Mouse (Mus musculus) stomach, embryonic 14.5 days (tissue): ENCODE results near the gene Evx2. TPM values are rescaled to one million over a fixed set of nuclear protein-coding genes. Genes with fewer than 3 reads are reported as not detected.

Source experiments
- ATAC-seq: fragments of 200-750 bp; cut with Nextera tagmentation; 2 replicates; pipeline ENCODE4 v1.8.0; 2017; ENCODE audit warnings: low read depth, moderate TSS enrichment; ENCODE audit not compliant: insufficient number of reproducible peaks, insufficient read depth, low FRiP score
- H3K27ac ChIP-seq: fragments of 300-500 bp; sonication (generic); 2 replicates; pipeline ENCODE4 v1.5.1; 2014; ENCODE audit warnings: mild to moderate bottlenecking, low read length, moderate library complexity, mixed read lengths
- H3K27me3 ChIP-seq: fragments of 300-500 bp; sonication (generic); 2 replicates; pipeline ENCODE4 v1.6.1; 2014; ENCODE audit warnings: low read length, control low read depth, mixed read lengths; ENCODE audit not compliant: control insufficient read depth, insufficient read depth
- H3K36me3 ChIP-seq: fragments of 300-500 bp; sonication (generic); 2 replicates; pipeline ENCODE4 v1.6.1; 2014; ENCODE audit warnings: mild to moderate bottlenecking, control low read depth, low read length, moderate library complexity, mixed read lengths; ENCODE audit not compliant: control insufficient read depth, insufficient read depth
- H3K4me1 ChIP-seq: fragments of 300-500 bp; sonication (generic); 2 replicates; pipeline ENCODE4 v1.6.1; 2014; ENCODE audit warnings: low read length, control low read depth, mixed read lengths; ENCODE audit not compliant: control insufficient read depth, insufficient read depth
- H3K4me2 ChIP-seq: fragments of 300-500 bp; sonication (generic); replicated peaks from 2 replicates; pipeline ENCODE4 v1.6.1; 2014; ENCODE audit warnings: low read depth, low read length, control low read depth
- H3K4me3 ChIP-seq: fragments of 300-500 bp; sonication (generic); 2 replicates; pipeline ENCODE4 v1.5.1; 2014; ENCODE audit warnings: low read depth, low read length, control low read depth
- H3K9ac ChIP-seq: fragments of 300-500 bp; sonication (generic); replicated peaks from 2 replicates; pipeline ENCODE4 v1.6.1; 2014; ENCODE audit warnings: low read depth, mild to moderate bottlenecking, control low read depth, low read length, moderate library complexity, mixed read lengths
- H3K9me3 ChIP-seq: fragments of 300-500 bp; sonication (generic); 2 replicates; pipeline ENCODE4 v1.6.1; 2016; ENCODE audit warnings: low read depth, low read length, control low read depth; ENCODE audit not compliant: control insufficient read depth
- WGBS: fragments of 180-500 bp; shearing (Covaris S2); extraction: QIAGEN DNeasy Blood & Tissue Kit; methylation state at CpG from one replicate; pipeline ENCODE4 v1.1.7; 2014; 5-methylcytosine and 5-hydroxymethylcytosine counted together
- polyA plus RNA-seq: library from polyadenylated mRNA; unstranded; fragments of >200 nt; fragmentation: Nextera tagmentation; extraction: Ambion mirVana; gene quantifications from 2 replicates; pipeline ENCODE4 v1.2.1, GENCODE M21; 2014

Evx2 gene
- polyA plus RNA-seq, 1 experiment from 2014 or later = not detected

- Histone ChIP-seq H3K36me3 (no peaks in the 10 kb centered on the region), H3K9ac (no peak within 1 kb of the TSS), H3K4me1 (no peaks in the 10 kb centered on the region), H3K9me3 (no peaks in the 10 kb centered on the region), H3K27ac (no peak within 1 kb of the TSS), H3K4me2 (no peak within 1 kb of the TSS), H3K27me3 (peaks cover 80% of the 10 kb centered on the region), H3K4me3 (no peak within 1 kb of the TSS)
- ATAC-seq = peak; percentile 49; the same call in 1 of the 2 replicates
- under 1% methylated on average over 56 of the region's 56 CpGs for WGBS
Measured at GRCm38 (mm10) chr2:74691022-74691951, 31.9 kb upstream of the Evx2 start, which contains the start of gene Hoxd10. Gene Hoxd10, plus strand, starts transcription at chr2:74691924.

GRCm38 (mm10) chr2:74690338-74690716 is 31.0 kb upstream of the Evx2 start:
- WGBS = 8% methylated on average over 8 of the region's 8 CpGs
- H3K9ac ChIP-seq = no peak overlapping the region
- no peaks in the 10 kb centered on the region for H3K9me3 ChIP-seq
- H3K4me3 ChIP-seq = no peak overlapping the region
- H3K27me3 ChIP-seq = peaks cover 78% of the 10 kb centered on the region
- no peaks in the 10 kb centered on the region for H3K4me1 ChIP-seq
- ATAC-seq = no peak
- H3K27ac ChIP-seq = no peak overlapping the region
- H3K36me3 ChIP-seq = no peaks in the 10 kb centered on the region
- H3K4me2 ChIP-seq = no peak overlapping the region

- no peak overlapping the region for H3K4me3 ChIP-seq
- H3K36me3 ChIP-seq = no peaks in the 10 kb centered on the region
- H3K27ac ChIP-seq = no peak overlapping the region
- no peak for ATAC-seq
- H3K4me1 ChIP-seq = no peaks in the 10 kb centered on the region
- peaks cover 78% of the 10 kb centered on the region for H3K27me3 ChIP-seq
- H3K4me2 ChIP-seq = no peak overlapping the region
- no peak overlapping the region for H3K9ac ChIP-seq
- no peaks in the 10 kb centered on the region for H3K9me3 ChIP-seq
- under 1% methylated on average over 24 of the region's 24 CpGs for WGBS
Measured at GRCm38 (mm10) chr2:74689574-74690337, 30.4 kb upstream of the Evx2 start.

GRCm38 (mm10) chr2:74688795-74689573 is 29.6 kb upstream of the Evx2 start:
- Histone ChIP-seq H3K4me3 (no peak overlapping the region), H3K9ac (no peak overlapping the region), H3K4me2 (no peak overlapping the region), H3K36me3 (no peaks in the 10 kb centered on the region), H3K9me3 (no peaks in the 10 kb centered on the region), H3K4me1 (no peaks in the 10 kb centered on the region), H3K27me3 (peaks cover 74% of the 10 kb centered on the region), H3K27ac (no peak overlapping the region)
- no peak for ATAC-seq
- WGBS = 3% methylated on average over 12 of the region's 12 CpGs

GRCm38 (mm10) chr2:74687698-74688555 is 28.6 kb upstream of the Evx2 start:
- 1% methylated on average over 31 of the region's 31 CpGs for WGBS
- no peaks in the 10 kb centered on the region for H3K9me3 ChIP-seq
- no peak overlapping the region for H3K9ac ChIP-seq
- no peaks in the 10 kb centered on the region for H3K36me3 ChIP-seq
- H3K4me3 ChIP-seq = no peak overlapping the region
- no peak for ATAC-seq
- no peak overlapping the region for H3K4me2 ChIP-seq
- H3K27me3 ChIP-seq = peaks cover 77% of the 10 kb centered on the region
- no peak overlapping the region for H3K27ac ChIP-seq
- H3K4me1 ChIP-seq = no peaks in the 10 kb centered on the region

GRCm38 (mm10) chr2:74686988-74687697 is 27.8 kb upstream of the Evx2 start:
- WGBS = under 1% methylated on average over 27 of the region's 27 CpGs
- peaks cover 79% of the 10 kb centered on the region for H3K27me3 ChIP-seq
- no peak overlapping the region for H3K4me3 ChIP-seq
- H3K4me1 ChIP-seq = no peaks in the 10 kb centered on the region
- H3K27ac ChIP-seq = no peak overlapping the region
- H3K4me2 ChIP-seq = no peak overlapping the region
- no peaks in the 10 kb centered on the region for H3K36me3 ChIP-seq
- H3K9me3 ChIP-seq = no peaks in the 10 kb centered on the region
- ATAC-seq = no peak
- no peak overlapping the region for H3K9ac ChIP-seq

GRCm38 (mm10) chr2:74686301-74686987 is 27.1 kb upstream of the Evx2 start:
- no peaks in the 10 kb centered on the region for H3K4me1 ChIP-seq
- no peak overlapping the region for H3K4me3 ChIP-seq
- WGBS = 8% methylated on average over 17 of the region's 17 CpGs
- H3K9ac ChIP-seq = no peak overlapping the region
- no peak overlapping the region for H3K4me2 ChIP-seq
- ATAC-seq = no peak
- H3K27me3 ChIP-seq = peaks cover 79% of the 10 kb centered on the region
- H3K36me3 ChIP-seq = no peaks in the 10 kb centered on the region
- no peaks in the 10 kb centered on the region for H3K9me3 ChIP-seq
- H3K27ac ChIP-seq = no peak overlapping the region
